Mouse (Mus musculus) cerebellum, adult 2 months (tissue): ENCODE measurements around the gene Dazap1.

Source experiments
- CTCF ChIP-seq: fragments of 200-500 bp; IDR thresholded peaks from 2 replicates; pipeline ENCODE4 v1.5.1; 2011; ENCODE audit warnings: low read depth, mild to moderate bottlenecking, control low read depth, low read length, moderate library complexity, borderline replicate concordance; ENCODE audit not compliant: insufficient read depth
- POLR2A ChIP-seq: fragments of 200-500 bp; IDR thresholded peaks from 2 replicates; pipeline ENCODE4 v1.6.1; 2011; ENCODE audit warnings: low read length, control low read depth, borderline replicate concordance; ENCODE audit not compliant: insufficient read depth

DNA sequence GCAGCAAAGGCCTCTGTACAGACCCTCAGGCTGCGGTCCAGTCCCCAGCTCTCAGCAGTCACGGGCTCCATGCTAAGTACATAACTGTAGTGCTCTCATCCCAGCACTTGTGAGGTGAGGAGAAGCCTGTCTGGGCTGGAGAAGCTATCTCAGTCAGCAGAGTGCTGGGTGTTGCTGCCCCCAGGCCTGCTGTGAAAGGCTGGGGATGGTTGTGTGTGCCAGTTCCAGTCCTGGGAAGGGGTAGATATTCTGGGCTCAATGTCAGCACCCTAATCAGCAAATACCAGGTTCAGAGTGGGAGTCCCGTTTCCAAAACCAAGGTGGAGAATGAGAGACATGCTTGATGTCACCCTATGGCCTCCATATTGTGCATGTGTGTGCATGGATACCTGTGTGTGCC, 18.7 kb upstream of the Dazap1 start:
- TF ChIP-seq CTCF (no peak), POLR2A (no peak)
